Comparison of ENCODE assay signal across 10 mouse cellular contexts in the genomic region with DNA sequence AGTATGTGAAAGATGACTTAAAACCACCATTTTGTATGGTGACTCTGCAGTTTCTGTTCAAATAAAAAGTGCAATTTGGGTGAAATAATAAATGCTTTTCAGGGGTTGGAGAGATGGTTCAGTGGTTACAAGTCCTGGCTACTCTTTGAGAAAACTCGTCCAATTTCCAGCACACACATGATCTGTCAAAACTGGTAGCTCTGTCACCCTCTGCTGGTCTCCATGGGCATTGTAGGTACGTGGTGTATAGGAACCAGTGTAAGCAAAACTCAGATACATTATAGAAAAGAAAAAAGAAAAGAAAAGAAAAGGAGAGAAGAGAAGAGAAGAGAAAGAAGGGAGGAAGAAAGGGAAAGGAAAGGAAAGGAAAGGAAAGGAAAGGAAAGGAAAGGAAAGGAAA.
DNase-seq lines count a peak whose midpoint lies in the region; ATAC-seq and TF ChIP-seq lines count a peak whose summit lies in the region.
"Had no signal": no experiment of that assay in that cellular context is flagged by ENCODE, and none has a peak within 500 bp of the region (broad histone marks: within the 10 kb centered on the region; RNA-seq: fewer than 3 reads in every experiment).

No protein-coding gene starts in this region.

- H3K9me3 ChIP-seq in forebrain, embryonic 14.5 days (replicated peaks; ENCODE audit: control insufficient read depth, low read length): no peaks in the 10 kb centered on the region
- H3K9me3 ChIP-seq in forebrain, embryonic 13.5 days (replicated peaks): no peaks in the 10 kb centered on the region
- H3K9me3 ChIP-seq in midbrain, postnatal 0 days (ENCODE audit: low read length): no peaks in the 10 kb centered on the region
- H3K9me3 ChIP-seq in forebrain, embryonic 16.5 days (ENCODE audit: control insufficient read depth, low read length): no peaks in the 10 kb centered on the region
- H3K9me3 ChIP-seq: lung, embryonic 15.5 days; stomach, embryonic 15.5 days had no signal

- no peak overlapping the region for H3K27ac ChIP-seq in forebrain, embryonic 14.5 days (ENCODE audit: low read depth, low read length)
- H3K27ac ChIP-seq in forebrain, embryonic 13.5 days: no peak overlapping the region
- no peak overlapping the region for H3K27ac ChIP-seq in midbrain, postnatal 0 days (ENCODE audit: low read depth, low read length)
- no peak overlapping the region for H3K27ac ChIP-seq in forebrain, embryonic 16.5 days (ENCODE audit: low read length)
- H3K27ac ChIP-seq: lung, embryonic 15.5 days; stomach, embryonic 15.5 days had no signal

- ATAC-seq in forebrain, embryonic 14.5 days: no peak
- ATAC-seq in forebrain, embryonic 13.5 days: no peak
- no peak for ATAC-seq in midbrain, postnatal 0 days (ENCODE audit: low FRiP score)
- no peak for ATAC-seq in forebrain, embryonic 16.5 days

- H3K27me3 ChIP-seq in forebrain, embryonic 14.5 days (replicated peaks; ENCODE audit: control insufficient read depth, insufficient read depth, low read length): no peaks in the 10 kb centered on the region
- H3K27me3 ChIP-seq in forebrain, embryonic 13.5 days: no peaks in the 10 kb centered on the region
- no peaks in the 10 kb centered on the region for H3K27me3 ChIP-seq in midbrain, postnatal 0 days (ENCODE audit: insufficient read depth, low read length)
- H3K27me3 ChIP-seq in forebrain, embryonic 16.5 days (replicated peaks; ENCODE audit: control insufficient read depth, insufficient read depth, low read length): no peaks in the 10 kb centered on the region
- H3K27me3 ChIP-seq: lung, embryonic 15.5 days; stomach, embryonic 15.5 days had no signal

- peak; percentile 62 for DNase-seq in forebrain, embryonic 14.5 days (ENCODE audit: low spot score)
- peak; percentile 14 for DNase-seq in ovary, postnatal 36 days (ENCODE audit: low spot score)
- no peak for DNase-seq in ovary, adult 18-20 months (ENCODE audit: low spot score)
- DNase-seq in kidney, adult 18-20 months: peak; percentile 59
- peak; percentile 38 for DNase-seq in midbrain, postnatal 0 days (ENCODE audit: low spot score)
- no peak for DNase-seq in neural tube, embryonic 10.5 days (ENCODE audit: extremely low spot score, low spot score)

- no peaks in the 10 kb centered on the region for H3K4me1 ChIP-seq in forebrain, embryonic 14.5 days (ENCODE audit: control insufficient read depth, insufficient read depth, low read length)
- H3K4me1 ChIP-seq in forebrain, embryonic 13.5 days: no peaks in the 10 kb centered on the region
- H3K4me1 ChIP-seq in midbrain, postnatal 0 days (ENCODE audit: insufficient read depth, low read length): no peaks in the 10 kb centered on the region
- H3K4me1 ChIP-seq in forebrain, embryonic 16.5 days (replicated peaks; ENCODE audit: control insufficient read depth, insufficient read depth, low read length): 0 out of 2 replicates have a peak, but pooled peaks cover 2% of the 10 kb centered on the region
- H3K4me1 ChIP-seq: stomach, embryonic 15.5 days had no signal

- no peak overlapping the region for H3K4me2 ChIP-seq in forebrain, embryonic 14.5 days (ENCODE audit: low read length)
- H3K4me2 ChIP-seq in forebrain, embryonic 13.5 days: no peak overlapping the region
- no peak overlapping the region for H3K4me2 ChIP-seq in midbrain, postnatal 0 days (ENCODE audit: low read depth, low read length, poor library complexity, severe bottlenecking)
- no peak overlapping the region for H3K4me2 ChIP-seq in forebrain, embryonic 16.5 days (ENCODE audit: low read length)
- H3K4me2 ChIP-seq: lung, embryonic 15.5 days; stomach, embryonic 15.5 days had no signal

- TF ChIP-seq CTCF in midbrain, postnatal 0 days (IDR thresholded peaks at IDR 0.05): peak; percentile 54

- 24% methylated on average over 2 of the region's 2 CpGs for WGBS in forebrain, embryonic 14.5 days
- 27% methylated on average over 2 of the region's 2 CpGs for WGBS in forebrain, embryonic 13.5 days
- WGBS in midbrain, postnatal 0 days: 37% methylated on average over 2 of the region's 2 CpGs
- 14% methylated on average over 2 of the region's 2 CpGs for WGBS in forebrain, embryonic 16.5 days

- H3K4me3 ChIP-seq in forebrain, embryonic 14.5 days (ENCODE audit: low read depth, low read length): no peak overlapping the region
- no peak overlapping the region for H3K4me3 ChIP-seq in forebrain, embryonic 13.5 days
- H3K4me3 ChIP-seq in midbrain, postnatal 0 days (ENCODE audit: low read depth, low read length): no peak overlapping the region
- H3K4me3 ChIP-seq in forebrain, embryonic 16.5 days (replicated peaks; ENCODE audit: low read length): no peak overlapping the region
- H3K4me3 ChIP-seq: lung, embryonic 15.5 days; stomach, embryonic 15.5 days had no signal

- no peaks in the 10 kb centered on the region for H3K36me3 ChIP-seq in forebrain, embryonic 14.5 days (ENCODE audit: control insufficient read depth, insufficient read depth, low read length)
- no peaks in the 10 kb centered on the region for H3K36me3 ChIP-seq in forebrain, embryonic 13.5 days (ENCODE audit: poor library complexity, severe bottlenecking)
- H3K36me3 ChIP-seq in midbrain, postnatal 0 days (ENCODE audit: insufficient read depth, low read length): no peaks in the 10 kb centered on the region
- no peaks in the 10 kb centered on the region for H3K36me3 ChIP-seq in forebrain, embryonic 16.5 days (ENCODE audit: control insufficient read depth, insufficient read depth)
- H3K36me3 ChIP-seq: lung, embryonic 15.5 days; stomach, embryonic 15.5 days had no signal

- H3K9ac ChIP-seq in forebrain, embryonic 14.5 days (ENCODE audit: low read length): no peak overlapping the region
- no peak overlapping the region for H3K9ac ChIP-seq in forebrain, embryonic 13.5 days
- no peak overlapping the region for H3K9ac ChIP-seq in midbrain, postnatal 0 days (replicated peaks; ENCODE audit: low read length, poor library complexity, severe bottlenecking)
- H3K9ac ChIP-seq in forebrain, embryonic 16.5 days (replicated peaks; ENCODE audit: low read depth, low read length): no peak overlapping the region
- H3K9ac ChIP-seq: lung, embryonic 15.5 days; stomach, embryonic 15.5 days had no signal

Comparison
In these comparisons a context has a peak if more than half of its experiments do, and no peak if none do; other contexts are left out.
1. DNase-seq: peak in forebrain, embryonic 14.5 days (single experiment), ovary, postnatal 36 days (single experiment), kidney, adult 18-20 months (single experiment) and midbrain, postnatal 0 days (single experiment); none in ovary, adult 18-20 months (single experiment) and neural tube, embryonic 10.5 days (single experiment).